Mouse (Mus musculus): ENCODE measurements around the gene Tmsb15a. TPM values are rescaled to one million over a fixed set of nuclear protein-coding genes. Genes with fewer than 3 reads are reported as not detected.
A peak's percentile ranks its signal among the peaks of the same experiment; 100 is the strongest.
"Not testable (repeated sequence)": the region's sequence is repeated elsewhere in the genome, so short reads cannot be mapped to it uniquely, and the experiment has no call there.

Tmsb15a gene
- not detected in 2 replicates for total RNA-seq (2021)
- long read RNA-seq: 0 reads

- no peak for DNase-seq
Observed at GRCm38 (mm10) chrX:135725161-135725560, at the start of gene Tmsb15a. TSS of gene Tmsb15a (minus strand) at chrX:135725261.

DNA sequence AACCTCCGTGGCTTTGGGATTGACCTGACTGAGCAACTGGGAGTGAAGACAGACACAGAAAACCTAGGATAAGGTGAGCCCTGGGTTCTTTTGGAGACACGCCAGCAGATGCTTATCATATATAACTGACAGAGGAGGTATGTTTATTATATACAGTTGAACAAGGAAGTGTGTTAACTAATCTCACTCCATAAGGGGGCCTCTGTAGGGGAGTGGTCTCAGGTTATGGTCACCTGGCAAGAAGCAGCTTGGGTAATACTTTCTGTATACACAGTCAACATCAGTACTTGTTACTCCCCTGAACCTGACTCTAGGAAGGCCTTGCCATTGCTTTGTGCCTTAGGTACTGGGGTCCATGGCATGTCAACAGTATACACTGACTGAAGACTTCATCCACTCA is 43.5 kb upstream of the Tmsb15a start:
- no peak for DNase-seq

GRCm38 (mm10) chrX:135768043-135768548 is 43.0 kb upstream of the Tmsb15a start:
- no peak for DNase-seq

DNA sequence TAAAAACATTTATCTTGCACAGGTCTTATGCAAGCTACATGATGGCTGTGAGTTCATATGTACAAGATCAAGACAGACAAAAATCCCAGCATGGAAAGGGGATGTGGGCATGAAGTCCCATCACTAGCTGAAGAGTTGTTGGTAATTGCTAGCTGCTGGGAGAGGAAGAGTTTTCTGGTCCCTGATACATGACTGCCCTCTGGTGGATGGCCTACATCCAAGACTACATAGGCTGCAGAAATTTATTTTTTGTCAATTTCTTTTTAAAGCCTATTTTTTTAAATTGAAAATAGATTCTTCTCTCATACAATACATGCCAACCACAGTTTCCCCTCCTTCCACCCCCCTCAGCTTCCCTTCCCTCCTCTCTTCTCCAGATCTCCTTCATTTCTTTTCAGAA is 36.6 kb upstream of the Tmsb15a start:
- peak; percentile 7 for DNase-seq

- DNase-seq: peak; percentile 59
Observed at GRCm38 (mm10) chrX:135752832-135753231, 27.8 kb upstream of the Tmsb15a start.

GRCm38 (mm10) chrX:135745376-135745775 is 20.3 kb upstream of the Tmsb15a start:
- DNase-seq: not testable (repeated sequence)

DNA sequence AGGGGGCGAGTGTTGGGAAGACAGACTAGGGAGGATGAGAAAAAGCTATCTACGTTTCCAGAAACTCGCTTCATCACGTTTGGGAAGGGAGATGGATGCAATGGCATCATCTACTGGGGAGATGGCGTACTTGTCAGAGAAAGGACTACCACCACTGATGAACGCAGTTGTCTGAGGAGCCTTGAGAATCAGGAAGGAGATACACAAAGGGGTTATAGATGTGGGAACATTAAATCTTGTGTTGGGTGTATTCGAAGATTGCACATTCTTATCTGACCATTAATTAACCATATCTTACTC is 17.9 kb upstream of the Tmsb15a start:
- no peak for DNase-seq

- peak; percentile 82 for DNase-seq
Observed at GRCm38 (mm10) chrX:135742304-135743055, 17.4 kb upstream of the Tmsb15a start, which contains the start of the genes Armcx5 and Gprasp1. TSS of gene Armcx5 (plus strand) at chrX:135742733. TSS of gene Gprasp1 (plus strand) at chrX:135742733.

DNA sequence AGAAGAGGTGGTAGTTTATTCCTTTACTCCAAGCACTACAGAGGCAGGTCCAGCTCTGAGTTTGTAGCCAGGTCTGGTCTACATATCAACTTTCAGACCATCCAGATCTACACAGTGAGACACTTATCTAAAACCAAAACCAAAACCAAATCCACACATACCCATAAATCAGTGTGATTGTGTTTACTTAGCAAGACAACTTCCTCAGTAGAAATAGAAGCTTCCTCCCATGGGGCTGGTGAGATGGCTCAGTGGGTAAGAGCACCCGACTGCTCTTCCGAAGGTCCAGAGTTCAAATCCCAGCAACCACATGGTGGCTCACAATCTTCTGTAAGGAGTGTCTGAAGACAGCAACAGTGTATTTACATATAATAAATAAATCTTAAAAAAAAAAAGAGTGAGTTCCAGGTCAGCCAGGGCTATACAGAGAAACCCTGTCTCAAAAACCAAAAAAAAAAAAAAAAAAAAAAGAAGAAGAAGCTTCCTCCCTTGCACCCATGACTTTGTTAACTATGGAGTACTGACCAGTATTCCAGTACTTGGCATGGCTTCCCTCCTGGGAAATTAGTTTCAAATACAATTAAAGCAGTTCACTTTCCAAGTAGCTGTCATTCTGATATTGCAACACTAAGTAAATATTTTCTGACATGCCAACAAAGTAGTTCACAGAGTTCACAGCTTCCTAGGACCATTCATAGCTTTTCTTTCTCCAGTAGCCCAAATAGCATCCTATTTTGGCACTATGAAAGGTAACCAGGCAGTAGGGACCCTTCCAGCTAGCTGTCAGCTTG is 13.9 kb upstream of the Tmsb15a start:
- no peak for DNase-seq

DNA sequence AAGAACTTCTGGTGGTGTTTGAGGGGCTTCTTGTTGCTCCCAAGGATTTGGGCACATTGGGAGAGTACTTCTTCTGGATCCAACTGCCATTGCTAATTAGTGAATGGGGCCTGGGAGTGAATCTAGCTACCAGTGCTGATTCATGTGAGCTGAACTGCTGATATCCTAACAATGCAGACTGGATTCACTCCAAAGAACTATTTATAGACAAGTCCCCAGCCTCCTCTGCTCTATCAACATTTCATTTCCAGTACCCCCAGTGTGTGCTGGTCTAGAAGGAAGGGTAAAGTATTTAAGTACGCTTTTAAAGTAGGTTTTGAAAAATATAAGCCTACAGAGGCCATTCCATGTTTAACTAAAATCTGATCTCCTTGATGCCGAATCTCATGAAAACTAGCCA is 12.2 kb downstream of the Tmsb15a start:
- DNase-seq: no peak

DNA sequence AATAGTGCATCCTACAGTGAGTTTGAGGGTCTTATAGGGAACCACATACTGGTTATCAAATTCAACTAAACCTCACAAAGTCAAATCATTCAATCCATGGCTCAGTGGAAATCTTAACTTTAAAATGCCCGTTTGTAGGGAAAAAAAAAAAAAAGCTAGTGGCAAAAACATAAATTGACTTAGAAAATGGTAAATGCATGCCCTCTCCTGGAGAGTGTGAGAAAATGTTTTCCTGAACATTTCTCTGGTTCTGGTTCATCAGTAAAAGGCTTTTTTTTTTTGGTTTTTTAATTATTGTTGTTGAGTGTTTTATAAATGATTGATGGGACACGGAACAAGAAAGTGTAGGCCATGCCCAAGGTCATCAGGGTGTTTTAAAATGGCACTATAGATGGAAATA is 20.7 kb downstream of the Tmsb15a start:
- no peak for DNase-seq

DNA sequence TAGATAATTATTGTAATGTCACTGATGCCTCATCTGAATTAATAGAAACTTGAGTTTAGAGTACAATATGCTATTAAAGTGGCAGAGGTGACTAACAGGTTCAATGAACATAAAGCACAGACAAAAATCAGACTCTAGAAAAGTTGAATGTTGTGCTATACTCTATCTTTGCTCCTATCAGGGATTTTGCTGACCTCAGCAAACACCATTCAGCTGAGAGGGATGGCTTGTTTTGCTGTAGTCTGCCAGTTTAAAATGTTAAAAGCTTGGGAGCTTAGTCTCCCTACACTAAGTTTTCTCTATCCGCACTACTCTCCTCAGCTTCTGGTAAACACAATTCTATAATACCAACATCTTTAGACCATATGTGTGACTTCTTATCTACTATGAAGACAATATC is 21.9 kb downstream of the Tmsb15a start:
- no peak for DNase-seq

DNA sequence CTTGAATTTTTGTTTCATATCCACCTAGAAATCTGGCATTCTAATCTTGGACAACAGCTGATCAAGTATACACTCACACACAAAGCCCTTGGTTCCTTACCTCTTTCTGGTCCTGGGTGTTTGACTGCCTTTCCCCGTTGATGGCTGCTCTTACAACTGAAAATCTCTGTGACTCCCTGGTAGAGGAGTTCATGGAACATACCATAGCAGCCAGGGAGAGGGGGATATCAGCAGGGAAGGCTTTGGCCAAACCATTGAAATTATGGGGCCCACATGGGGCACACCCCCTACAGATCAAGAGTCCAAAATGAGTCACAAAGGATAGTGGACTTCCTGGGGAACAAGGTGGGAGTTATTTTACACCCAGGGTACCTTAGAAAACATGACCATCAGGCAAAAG is 31.4 kb downstream of the Tmsb15a start, which contains the start of gene Tcp11x2:
TSS of gene Tcp11x2 (minus strand) at position 158 of the 400 bp plus-strand sequence.
- DNase-seq: no peak

DNA sequence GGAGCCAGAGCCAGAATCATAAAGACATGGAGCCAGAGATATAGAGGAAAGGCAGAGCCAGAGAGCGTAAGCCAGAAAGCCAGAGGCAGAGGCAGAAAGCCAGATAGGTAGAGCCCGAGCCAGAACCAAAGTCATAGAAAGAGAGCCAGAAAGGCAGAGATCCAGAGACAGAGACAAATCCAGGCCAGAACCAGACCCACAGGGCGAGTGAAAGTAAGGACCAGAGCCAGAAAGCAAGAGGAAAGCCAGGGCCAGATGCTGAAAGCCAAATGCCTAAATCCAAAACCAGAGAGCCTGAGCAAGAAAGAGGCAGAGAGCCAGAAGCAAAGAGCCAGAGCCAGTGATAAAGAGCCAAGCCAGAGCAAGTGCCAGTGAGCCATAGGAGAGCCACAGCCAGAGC is 37.3 kb downstream of the Tmsb15a start:
- no peak for DNase-seq

GRCm38 (mm10) chrX:135681858-135682257 is 43.2 kb downstream of the Tmsb15a start:
- no peak for DNase-seq

Small RNA genes lying within 50 kb of the gene (microRNA-seq; reads per million reads assigned to microRNA genes)
- gene Mir7646: 0 to 0.34 reads per million in 2 experiments

Other genes with a start within 250 kb of the Tmsb15a start
- not detected in 2 replicates for gene AV320801, start 230.7 kb downstream of the Tmsb15a start, total RNA-seq (2021)
- gene Nxf7, start 126.5 kb downstream of the Tmsb15a start, total RNA-seq (2021): not detected in 2 replicates
- gene Prame, start 97.6 kb downstream of the Tmsb15a start, total RNA-seq (2021): not detected in 2 replicates
- not detected in 2 replicates for gene Tcp11x2, start 31.5 kb downstream of the Tmsb15a start, total RNA-seq (2021)
- gene Armcx5, start 17.5 kb upstream of the Tmsb15a start, total RNA-seq (2021): 22.1 and 38.6 TPM in 2 replicates
- gene Gprasp1, start 17.5 kb upstream of the Tmsb15a start, total RNA-seq (2021): 90.8 and 104 TPM in 2 replicates
- 16.0 and 20.3 TPM in 2 replicates for gene Bhlhb9, start 72.3 kb upstream of the Tmsb15a start, total RNA-seq (2021)
- gene Gprasp2, start 113.8 kb upstream of the Tmsb15a start, total RNA-seq (2021): 28.2 and 29.4 TPM in 2 replicates

Measured in adrenal gland, postnatal 25 days (tissue).